Mouse (Mus musculus) E14TG2a.4 (cell line): ENCODE measurements at regions not wholly inside any gene's neighbourhood (a gene's known extent, or its start where the extent isn't known, plus 50 kb on each side); places are given as distances from the start of the nearest gene placed in this dataset.

Experiments
- CTCF ChIP-seq: conservative IDR thresholded peaks from 2 replicates; pipeline ENCODE4 v1.5.1; 2014; ENCODE audit warnings: low read length
- NANOG ChIP-seq: IDR thresholded peaks from 2 replicates; pipeline ENCODE4 v1.6.1; 2014; ENCODE audit warnings: borderline replicate concordance, low read length, mixed read lengths
- POU5F1 ChIP-seq: IDR thresholded peaks from 2 replicates; pipeline ENCODE4 v1.6.1; 2014; ENCODE audit warnings: low read length, borderline replicate concordance

- no peak for TF ChIP-seq CTCF
- TF ChIP-seq POU5F1: no peak
- no peak for TF ChIP-seq NANOG
Observed at GRCm38 (mm10) chr6:52103661-52104060, 54.5 kb downstream of the Hoxa1 start.
